Mouse (Mus musculus) heart, adult 2 months (tissue): Measurements from ENCODE around the gene Cyth3. TPM values are rescaled to one million over a fixed set of nuclear protein-coding genes. Genes with fewer than 3 reads are reported as not detected.
A peak's percentile ranks its signal among the peaks of the same experiment; 100 is the strongest.

Experiments used
- DNase-seq, 2 experiments: peaks; one replicate each; pipeline ENCODE4 v3.0.0; 2021
- H3K27ac ChIP-seq: fragments of 200-600 bp; 2 replicates; pipeline ENCODE4 v1.8.1; 2022
- H3K27me3 ChIP-seq: fragments of 200-500 bp; 2 replicates; pipeline ENCODE4 v1.6.1; 2012; ENCODE audit warnings: mild to moderate bottlenecking, low read length, inconsistent platforms, mixed read lengths; ENCODE audit not compliant: control insufficient read depth, insufficient read depth
- H3K36me3 ChIP-seq: fragments of 200-500 bp; 2 replicates; pipeline ENCODE4 v1.6.1; 2012; ENCODE audit warnings: low read length, inconsistent platforms; ENCODE audit not compliant: control insufficient read depth, insufficient read depth
- H3K4me1 ChIP-seq: fragments of 200-500 bp; 2 replicates; pipeline ENCODE4 v1.6.1; 2011; ENCODE audit warnings: low read length; ENCODE audit not compliant: control insufficient read depth, insufficient read depth
- H3K4me3 ChIP-seq: fragments of 200-600 bp; 2 replicates; pipeline ENCODE4 v1.8.1; 2022
- H3K79me2 ChIP-seq: fragments of 200-500 bp; replicated peaks from 2 replicates; pipeline ENCODE4 v1.6.1; 2012; ENCODE audit warnings: mild to moderate bottlenecking, inconsistent platforms, low read length, moderate library complexity, mixed read lengths; ENCODE audit not compliant: control insufficient read depth, insufficient read depth
- H3K9ac ChIP-seq: fragments of 200-500 bp; 2 replicates; pipeline ENCODE4 v1.6.1; 2012; ENCODE audit warnings: low read depth, mild to moderate bottlenecking, control low read depth, inconsistent platforms, low read length, mixed read lengths
- CTCF ChIP-seq: fragments of 200-600 bp; IDR thresholded peaks from 2 replicates; pipeline ENCODE4 v1.8.1; 2022; ENCODE audit warnings: antibody characterized with exemption, mild to moderate bottlenecking, moderate library complexity
- EP300 ChIP-seq: fragments of 200-500 bp; IDR thresholded peaks from 2 replicates; pipeline ENCODE4 v1.6.1; 2011; ENCODE audit warnings: low read depth, low read length, control low read depth; ENCODE audit not compliant: insufficient read depth
- POLR2A ChIP-seq: fragments of 200-500 bp; IDR thresholded peaks from 2 replicates; pipeline ENCODE4 v1.6.1; 2011; ENCODE audit warnings: mild to moderate bottlenecking, low read depth, low read length, control low read depth; ENCODE audit not compliant: insufficient read depth
- WGBS: fragments of 180-500 bp; shearing (Covaris S2); methylation state at CpG from one replicate; pipeline ENCODE4 v1.1.7; 2018; 5-methylcytosine and 5-hydroxymethylcytosine counted together
- intact Hi-C: fragments of 180-260 bp; cut with DNase I; formaldehyde crosslinking; loops from one replicate; pipeline ENCODE4 v1.15.1; 2025
- polyA plus RNA-seq: library from polyadenylated mRNA; depleted of rRNA; stranded (reverse); fragments of >200 nt; gene quantifications from 2 replicates; pipeline ENCODE4 v1.2.3, GENCODE M21; 2012
- total RNA-seq, 2 experiments: library from RNA; stranded (reverse); gene quantifications; 2 replicates each; pipeline ENCODE4 v1.2.3; 2021

The Cyth3 gene
- total and polyA plus RNA-seq, 3 experiments = 25.1 to 44.6 (median 26.1) TPM

- intact Hi-C loops = no loop called here
- peaks cover 2% of the 10 kb centered on the region for H3K79me2 ChIP-seq
- no peak overlapping the region for H3K9ac ChIP-seq
- TF ChIP-seq CTCF (no peak), EP300 (no peak), POLR2A (no peak)
- peaks cover 24% of the 10 kb centered on the region for H3K4me1 ChIP-seq
- H3K4me3 ChIP-seq = no peak overlapping the region
- H3K36me3 ChIP-seq = peaks cover 8% of the 10 kb centered on the region
- H3K27ac ChIP-seq = peak overlapping the region; percentile 36
- no peak for DNase-seq
- no peaks in the 10 kb centered on the region for H3K27me3 ChIP-seq
- 64% methylated on average over 6 of the region's 6 CpGs for WGBS
These were observed 48.6 kb downstream of the Cyth3 start for GRCm38 (mm10) chr5:143670740-143671415.

DNA sequence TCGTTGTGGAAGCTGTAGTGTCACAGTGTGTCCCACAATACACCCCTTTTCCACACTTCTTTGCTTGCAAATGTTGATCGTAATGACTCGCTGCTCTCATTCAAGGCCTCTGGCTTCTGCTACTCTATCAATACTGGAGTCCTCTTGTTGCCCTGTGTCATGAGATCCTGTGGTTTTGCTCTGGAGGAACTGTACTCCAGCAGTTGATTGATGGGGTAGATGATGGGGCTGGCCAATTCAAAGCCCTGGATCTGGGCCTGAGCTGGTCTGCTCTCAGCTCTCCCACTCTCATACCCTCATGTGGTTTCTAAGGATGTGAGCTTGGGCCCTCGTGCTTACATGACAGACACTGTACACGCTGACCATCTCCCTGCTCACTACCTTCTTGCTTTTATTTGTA, 52.3 kb downstream of the Cyth3 start:
- H3K4me1 ChIP-seq = peaks cover 37% of the 10 kb centered on the region
- H3K79me2 ChIP-seq = no peaks in the 10 kb centered on the region; the same call in none of the 2 replicates
- no peak for DNase-seq
- intact Hi-C loops = no loop called here
- 60% methylated on average over 5 of the region's 5 CpGs for WGBS
- no peak overlapping the region for H3K9ac ChIP-seq
- peaks cover 12% of the 10 kb centered on the region for H3K36me3 ChIP-seq
- TF ChIP-seq EP300 (no peak), CTCF (no peak), POLR2A (no peak)
- no peak overlapping the region for H3K4me3 ChIP-seq
- H3K27me3 ChIP-seq = no peaks in the 10 kb centered on the region
- H3K27ac ChIP-seq = no peak overlapping the region

DNA sequence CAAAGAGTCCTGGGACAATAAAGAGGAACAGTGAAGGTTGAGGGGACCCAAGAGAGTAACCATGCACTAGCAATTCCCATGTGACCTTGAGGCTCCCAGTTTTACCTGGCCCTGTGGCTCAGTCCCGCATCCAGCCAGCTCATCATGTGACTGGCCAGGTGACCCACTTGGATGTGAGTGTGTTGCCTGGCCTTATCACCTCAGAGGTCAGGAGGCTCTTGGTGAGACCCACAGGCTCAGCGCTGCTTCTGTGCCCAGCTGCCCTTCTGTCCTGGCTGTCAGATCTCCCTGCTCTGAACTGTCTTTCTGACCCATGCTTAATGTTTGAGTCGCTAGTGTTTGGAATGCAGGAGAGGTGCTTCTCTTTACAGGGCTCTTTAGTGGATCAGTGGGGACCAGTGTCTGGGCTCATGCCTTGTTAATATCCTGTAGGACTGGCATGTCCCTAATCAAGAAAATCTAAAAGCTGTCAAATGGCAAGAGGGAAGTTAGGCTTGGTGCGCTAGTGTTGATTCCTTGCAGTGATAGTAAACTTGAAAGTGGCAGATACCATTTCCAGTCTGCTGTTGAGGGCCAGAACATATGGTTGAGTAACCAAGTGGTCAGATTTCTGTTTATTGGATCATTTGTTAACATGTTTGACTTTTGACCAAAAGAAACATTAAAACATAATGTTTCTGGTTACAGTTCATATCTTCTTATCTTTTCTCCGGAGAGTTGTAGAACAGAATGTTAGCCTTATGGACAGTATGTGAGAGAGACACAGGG, 54.2 kb downstream of the Cyth3 start:
- Histone ChIP-seq H3K4me3 (no peak overlapping the region), H3K9ac (no peak overlapping the region), H3K79me2 (no peaks in the 10 kb centered on the region; the same call in none of the 2 replicates), H3K36me3 (peaks cover 10% of the 10 kb centered on the region; the same call in 1 of the 2 replicates), H3K27ac (peak overlapping the region; percentile 52), H3K27me3 (no peaks in the 10 kb centered on the region), H3K4me1 (peaks cover 40% of the 10 kb centered on the region)
- intact Hi-C loops = loop anchor here (5.0 kb wide), 1 partner anchor 36 kb away; no protein-coding TSS in a partner anchor
- TF ChIP-seq EP300 = 0 out of 2 replicates have a peak, but pooled peaks have one; percentile 55
- no peak for TF ChIP-seq POLR2A
- TF ChIP-seq CTCF = no peak
- 43% methylated on average over 5 of the region's 5 CpGs for WGBS
- DNase-seq = no peak

DNA sequence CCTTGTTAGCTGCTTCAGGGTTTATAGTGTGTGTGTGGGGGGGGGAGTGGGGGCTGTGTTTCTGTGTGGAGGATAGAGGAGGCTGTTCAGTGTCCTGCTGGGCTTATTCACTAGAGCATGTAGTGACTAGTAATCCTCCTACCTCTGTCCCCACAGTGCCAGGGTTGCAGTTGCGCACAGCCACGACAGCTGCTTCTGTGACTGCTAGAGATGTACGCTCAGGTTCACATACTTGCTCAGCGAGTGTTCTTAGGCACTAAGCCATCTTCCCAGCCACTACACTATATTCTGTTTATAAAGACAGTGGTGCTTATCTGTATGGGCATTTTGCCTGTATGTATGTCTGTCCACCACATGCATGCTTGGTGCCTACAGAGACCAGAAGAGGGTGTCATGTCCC, 55.1 kb downstream of the Cyth3 start:
- Histone ChIP-seq H3K9ac (no peak overlapping the region), H3K27ac (no peak overlapping the region), H3K27me3 (no peaks in the 10 kb centered on the region), H3K4me3 (no peak overlapping the region), H3K36me3 (peaks cover 10% of the 10 kb centered on the region; the same call in 1 of the 2 replicates), H3K79me2 (peaks cover 2% of the 10 kb centered on the region), H3K4me1 (peaks cover 40% of the 10 kb centered on the region)
- DNase-seq = no peak
- WGBS = 67% methylated on average over 4 of the region's 4 CpGs
- TF ChIP-seq EP300 (no peak), CTCF (no peak), POLR2A (no peak)
- intact Hi-C loops = loop anchor here (5.0 kb wide), 1 partner anchor 35 kb away; no protein-coding TSS in a partner anchor

- Histone ChIP-seq H3K27me3 (no peaks in the 10 kb centered on the region), H3K4me3 (no peak overlapping the region), H3K27ac (peak overlapping the region; percentile 36), H3K9ac (peak overlapping the region; percentile 16; the same call in 1 of the 2 replicates), H3K36me3 (peaks cover 10% of the 10 kb centered on the region; the same call in 1 of the 2 replicates), H3K79me2 (peaks cover 6% of the 10 kb centered on the region), H3K4me1 (peaks cover 45% of the 10 kb centered on the region)
- peak; percentile 54 for TF ChIP-seq CTCF
- no peak for TF ChIP-seq EP300
- 36% methylated on average over 6 of the region's 6 CpGs for WGBS
- intact Hi-C loops = loop anchor here (5.0 kb wide), 1 partner anchor 34 kb away; no protein-coding TSS in a partner anchor
- peak in 1 of 2 experiments; percentile 39 for DNase-seq
These were observed 56.5 kb downstream of the Cyth3 start for GRCm38 (mm10) chr5:143678634-143679271.
